Mouse (Mus musculus) T-helper 17 cell (primary cell): Measurements from ENCODE around the gene Fez2.

Source experiments
- in situ Hi-C, 2 experiments: fragments of 300-600 bp; cut with MboI, MseI; formaldehyde crosslinking; loops; 1 replicate in 1 of 2; 2 replicates in 1 of 2; pipeline ENCODE4 v1.15.1; 2025; ENCODE audit warnings: high pct_unique_total_duplicates in 2 of 2

The Fez2 gene

DNA sequence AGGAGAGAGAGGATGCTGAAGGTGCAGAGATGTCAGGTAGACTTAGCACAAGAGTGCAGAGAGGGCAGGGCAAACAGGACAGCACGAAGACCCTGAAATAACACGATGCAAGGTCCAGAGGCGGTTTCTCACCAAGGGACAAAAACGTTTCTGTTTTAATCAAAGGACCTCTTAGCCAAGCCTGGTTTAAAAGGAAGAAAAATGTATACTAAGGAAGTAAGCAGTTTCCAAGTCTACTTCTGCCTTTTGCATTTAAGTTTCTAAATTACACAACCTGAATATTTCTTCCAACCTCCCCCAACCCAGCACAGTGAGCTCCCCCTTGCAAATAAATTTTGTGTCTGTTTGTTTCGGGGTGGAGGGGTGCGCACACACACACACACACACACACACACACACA is 44.8 kb downstream of the Fez2 start:
- in situ Hi-C loops, result no loop called here

DNA sequence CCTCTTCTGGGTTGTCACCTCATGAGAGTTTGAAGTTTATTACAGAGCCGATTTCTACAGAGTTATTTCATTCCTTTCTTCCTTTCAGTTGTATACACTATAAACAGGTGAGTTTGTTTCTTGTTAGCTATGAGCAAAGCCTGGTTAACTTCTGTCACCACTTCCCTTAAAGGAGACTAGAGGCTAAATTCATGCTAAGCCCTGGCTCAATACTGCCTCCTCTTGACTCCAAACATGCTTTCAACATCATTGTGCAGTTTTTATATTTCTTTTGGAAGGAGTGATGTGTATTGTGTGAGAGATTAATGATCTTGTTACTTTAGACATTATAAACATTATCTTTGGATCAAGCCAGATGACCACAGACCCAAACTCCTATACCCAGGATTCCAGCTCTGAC is 47.5 kb downstream of the Fez2 start:
- in situ Hi-C loops, result no loop called here

DNA sequence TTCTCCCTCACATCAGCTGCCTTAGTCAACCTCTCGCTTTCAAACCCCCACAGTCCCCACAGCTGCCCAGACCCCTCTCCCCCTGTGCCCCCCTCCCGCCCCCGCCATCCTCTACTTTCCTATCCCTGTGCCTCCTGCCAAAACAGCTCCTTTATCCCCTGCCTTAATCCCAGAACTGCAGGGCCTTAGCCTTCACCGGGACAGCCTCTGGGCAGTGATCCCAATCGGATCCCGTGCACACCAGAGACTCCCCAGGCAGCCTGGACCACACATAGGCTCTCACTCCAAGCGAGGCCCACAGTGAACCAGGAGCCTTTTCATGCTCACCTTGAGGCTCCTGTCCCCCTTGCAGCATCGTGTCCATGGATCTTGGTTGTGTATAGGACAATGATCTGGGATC is 49.5 kb downstream of the Fez2 start:
- in situ Hi-C loops, result loop anchor here in 1 of 2 experiments (5.0 kb wide), 1 partner anchor 34 kb away; no protein-coding TSS in a partner anchor

DNA sequence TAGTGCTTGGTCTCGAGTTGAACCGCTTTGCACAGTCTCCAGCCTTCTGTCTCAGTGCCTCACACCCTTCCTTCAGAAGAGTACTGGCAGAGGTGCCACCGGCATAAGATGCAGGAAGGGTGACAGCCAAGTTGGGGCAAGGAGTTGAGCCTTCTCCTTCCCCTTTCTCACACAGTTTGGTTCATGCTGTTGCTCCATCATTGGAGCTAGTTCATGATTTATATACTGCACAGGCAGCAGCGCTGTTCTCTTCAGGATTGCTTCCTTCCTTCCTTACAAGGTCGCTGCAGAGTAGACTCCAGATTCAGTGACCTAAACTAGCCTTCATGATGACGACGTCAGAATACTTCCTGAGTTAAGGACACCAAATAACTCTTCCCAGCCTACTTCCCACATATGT is 51.9 kb downstream of the Fez2 start:
- in situ Hi-C loops, result loop anchor here in 1 of 2 experiments (5.0 kb wide), 1 partner anchor 36 kb away; no protein-coding TSS in a partner anchor

DNA sequence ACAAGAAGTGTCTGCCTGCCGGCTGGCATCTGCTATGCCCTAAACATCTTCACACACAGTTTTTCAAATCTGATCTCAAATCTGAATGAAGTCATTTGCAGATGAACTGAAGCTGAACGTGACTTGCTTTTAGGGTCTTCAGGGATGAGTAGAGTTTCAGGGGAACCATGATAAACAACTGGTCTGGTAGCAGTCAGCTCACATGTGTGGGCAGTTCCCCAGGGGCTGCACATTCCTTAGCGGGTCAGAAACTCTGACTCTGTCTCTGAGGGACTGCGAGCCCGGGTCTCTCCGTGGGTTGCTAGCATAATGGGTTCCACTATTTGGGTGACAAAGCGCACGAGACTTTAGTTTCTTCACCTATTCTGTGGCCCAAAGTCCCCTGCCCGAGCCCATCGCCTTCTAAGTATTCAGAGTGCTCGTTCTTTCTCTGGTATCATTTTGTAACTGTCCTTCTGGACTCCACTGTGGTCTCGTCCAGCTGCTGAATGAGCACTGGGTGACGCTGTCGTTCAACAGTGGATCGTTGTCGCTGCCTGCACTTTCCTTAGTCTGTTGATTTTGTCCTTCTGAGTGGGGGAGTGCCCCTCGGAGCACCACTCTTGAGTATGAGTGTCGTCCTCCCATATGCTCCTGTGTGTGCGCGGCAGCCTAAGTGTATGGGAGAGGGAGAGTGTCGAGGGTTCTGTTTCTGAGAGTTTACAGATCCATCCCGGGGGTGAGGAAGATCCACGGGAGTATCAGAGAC is 53.2 kb downstream of the Fez2 start:
- in situ Hi-C loops, result loop anchor here in 1 of 2 experiments (5.0 kb wide), 1 partner anchor 38 kb away; no protein-coding TSS in a partner anchor

DNA sequence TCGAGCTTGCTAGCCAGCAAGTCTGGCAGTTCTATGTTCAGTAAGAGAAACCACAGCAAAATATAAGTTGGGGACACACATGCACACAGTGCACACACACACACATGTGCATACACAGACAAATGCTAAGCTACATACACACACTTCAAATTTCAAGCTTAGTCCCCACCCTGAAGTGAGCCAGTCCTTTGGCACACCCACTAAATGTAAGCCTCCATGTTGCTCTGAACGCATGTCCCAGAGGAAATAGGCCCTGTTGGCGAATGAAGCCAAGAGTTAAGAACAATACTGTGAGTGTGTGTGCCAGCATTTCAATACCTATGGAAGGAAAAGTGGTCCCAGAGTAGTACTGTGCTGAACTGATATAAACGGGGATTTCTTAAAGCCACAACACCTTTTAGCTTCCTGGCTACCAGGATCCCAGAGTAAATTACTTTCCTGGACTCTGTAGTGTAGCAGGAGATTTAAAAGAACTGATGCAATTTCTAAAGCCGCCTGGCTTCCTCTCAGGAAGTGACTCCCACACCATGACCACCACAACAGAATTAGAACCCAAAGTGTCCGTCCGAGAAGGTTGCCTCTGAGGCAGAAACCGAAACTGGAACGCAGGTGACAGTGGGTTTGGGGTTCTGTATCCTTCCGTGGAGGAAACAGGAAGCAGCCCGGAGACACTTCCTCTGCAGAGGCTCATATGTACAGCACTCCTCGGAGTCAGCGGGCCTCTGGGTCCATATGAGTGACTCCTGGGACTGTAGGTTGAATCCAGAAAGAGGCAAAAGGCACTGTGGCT is 55.8 kb downstream of the Fez2 start:
- in situ Hi-C loops, result no loop called here

DNA sequence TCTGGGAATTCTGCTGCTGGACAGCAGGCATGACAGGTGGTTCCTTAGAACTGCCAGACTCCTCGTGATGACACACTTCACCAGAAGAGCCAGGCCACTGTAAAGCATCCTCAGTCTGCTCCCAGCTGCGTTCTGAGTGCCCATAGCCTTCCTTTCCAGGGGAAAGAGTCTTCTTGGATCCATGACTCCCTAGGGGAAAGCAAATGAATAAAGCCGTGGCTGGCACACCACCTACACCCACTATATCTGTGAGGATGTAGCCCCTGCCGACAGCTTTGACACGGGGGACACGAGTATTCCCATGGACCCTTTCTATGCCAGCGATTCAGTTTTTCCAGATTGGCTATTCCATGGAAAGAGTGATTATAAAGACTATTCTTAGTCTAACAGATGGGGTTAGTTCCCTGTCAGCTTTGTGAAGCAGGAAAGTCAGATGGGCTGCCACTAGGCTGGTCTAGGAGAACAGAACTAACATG is 59.7 kb downstream of the Fez2 start:
- in situ Hi-C loops, result no loop called here

DNA sequence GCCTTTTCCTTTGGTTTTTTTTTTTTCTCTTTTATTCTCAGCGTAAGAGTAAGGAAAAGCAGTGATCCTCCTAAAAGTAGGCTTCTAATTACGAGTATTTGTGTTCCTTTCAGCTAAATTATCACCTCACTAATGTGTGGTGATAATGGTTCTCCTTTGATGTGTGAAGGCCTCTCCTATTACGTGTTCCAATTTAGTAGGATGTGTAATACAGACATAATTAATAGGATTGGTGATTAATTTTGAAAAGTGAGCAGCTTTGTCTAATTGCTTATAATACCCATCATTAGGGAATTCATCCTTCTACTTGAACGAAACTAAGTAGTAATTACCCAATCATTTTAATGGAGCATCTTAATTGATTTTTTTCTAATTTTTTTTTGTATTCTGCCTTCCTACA is 60.2 kb downstream of the Fez2 start:
- in situ Hi-C loops, result no loop called here

DNA sequence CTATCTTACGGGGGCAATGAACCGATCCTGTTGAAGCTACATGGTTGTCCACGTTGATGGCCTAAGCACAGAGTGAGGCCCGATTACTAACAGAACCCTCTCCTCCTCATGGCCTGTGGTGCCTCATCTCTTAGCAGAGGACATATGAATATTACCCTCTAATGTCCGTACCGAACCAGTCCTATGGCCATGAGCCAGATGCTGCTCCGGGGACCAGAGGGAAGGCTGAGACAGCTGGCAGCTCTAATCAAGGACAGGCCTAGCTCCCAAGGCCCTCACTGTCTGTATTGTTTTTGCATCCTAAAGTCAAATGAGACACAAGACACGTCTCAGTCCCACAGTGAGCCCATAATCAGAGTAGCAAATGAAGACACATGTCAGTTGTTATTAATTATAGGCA is 62.3 kb downstream of the Fez2 start:
- in situ Hi-C loops, result no loop called here

DNA sequence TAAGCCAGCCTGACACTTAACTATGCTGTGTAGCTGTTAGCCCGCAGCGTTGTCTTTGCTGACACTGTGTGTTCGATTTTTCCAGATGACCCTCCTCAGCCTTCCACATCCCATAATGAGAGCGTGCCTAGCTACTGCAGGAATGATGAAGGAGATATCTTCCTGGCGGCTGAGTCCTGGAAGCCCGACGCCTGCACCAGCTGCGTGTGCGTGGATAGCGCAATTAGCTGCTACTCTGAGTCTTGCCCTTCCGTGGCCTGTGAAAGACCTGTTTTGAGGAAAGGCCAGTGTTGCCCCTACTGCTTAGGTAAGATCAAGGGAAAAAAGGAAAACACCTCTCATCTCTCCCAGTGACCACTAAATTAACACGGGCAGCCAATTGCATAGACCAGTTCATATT is 63.1 kb downstream of the Fez2 start:
- in situ Hi-C loops, result no loop called here

DNA sequence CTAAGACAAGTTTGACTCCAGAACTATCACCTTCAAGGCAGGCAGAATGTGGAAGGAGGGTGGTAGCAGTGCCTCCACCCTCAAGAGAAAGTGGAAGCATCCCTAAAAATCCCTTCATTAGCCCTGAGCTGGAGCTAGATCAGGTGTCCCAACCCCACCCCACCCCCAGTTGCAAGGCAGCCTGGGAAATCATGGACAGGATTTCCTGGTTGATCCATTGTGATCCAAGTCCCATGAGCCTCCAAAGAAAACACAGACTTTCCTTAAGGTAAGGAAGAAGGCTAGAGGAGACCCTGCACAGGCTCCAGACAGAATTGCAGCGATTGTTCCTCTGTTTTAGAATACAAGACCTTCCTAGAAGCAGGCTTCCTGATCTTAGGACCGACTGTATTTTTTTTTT is 63.5 kb downstream of the Fez2 start:
- in situ Hi-C loops, result no loop called here

DNA sequence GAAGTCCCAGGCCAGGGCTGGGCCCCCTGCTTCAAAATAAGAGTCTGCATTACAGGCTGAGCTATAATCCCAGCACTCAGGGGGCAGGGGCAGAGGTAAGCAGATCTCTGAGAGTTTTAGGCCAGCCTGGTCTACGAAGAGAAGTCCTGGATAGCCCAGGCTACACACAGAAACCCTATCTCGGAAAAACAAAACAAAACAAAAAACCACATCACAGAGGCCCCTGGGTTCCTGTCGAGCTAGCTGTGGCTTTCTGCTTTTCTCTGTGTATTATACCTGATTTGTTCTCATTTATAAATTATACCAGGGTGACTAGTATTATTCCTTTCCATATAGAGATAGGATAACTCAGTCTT is 65.5 kb downstream of the Fez2 start:
- in situ Hi-C loops, result no loop called here

DNA sequence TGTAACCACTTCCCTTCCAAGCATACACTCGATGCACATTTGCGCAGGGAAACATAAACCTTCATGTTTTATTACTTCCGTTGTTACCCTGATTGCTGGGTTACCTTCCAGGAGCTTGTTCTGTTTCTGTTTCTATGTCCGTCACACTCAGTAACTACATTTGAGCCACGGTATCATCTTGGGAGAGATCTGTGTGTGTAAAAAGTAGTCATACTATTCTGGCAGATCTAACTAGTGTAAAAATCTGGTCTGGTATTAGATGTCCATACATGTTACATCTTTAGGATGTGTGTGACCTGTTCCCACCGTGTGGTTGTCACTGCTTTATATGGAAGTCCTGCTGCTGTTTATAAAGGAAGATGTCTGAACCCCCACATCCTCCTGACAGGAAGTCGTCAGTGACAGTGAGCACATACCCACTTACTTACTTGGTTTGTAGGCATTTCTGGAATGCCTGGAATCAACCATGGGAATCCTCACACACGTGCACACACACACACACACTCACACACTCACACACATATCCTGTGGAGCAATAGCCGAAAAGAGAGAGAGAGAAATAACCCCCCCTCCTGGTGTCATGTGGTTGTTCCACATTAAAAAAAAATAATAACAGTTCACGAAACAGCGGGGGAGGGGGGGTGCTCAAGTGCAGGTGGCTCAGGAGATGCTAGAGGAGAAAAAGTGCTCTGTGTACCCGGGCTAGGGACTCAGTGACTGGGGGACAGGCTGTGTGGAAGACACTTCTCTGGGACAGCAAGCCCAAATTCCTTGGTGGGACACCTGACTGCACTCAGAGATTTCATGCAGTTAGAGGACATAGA is 66.1 kb downstream of the Fez2 start:
- in situ Hi-C loops, result no loop called here

DNA sequence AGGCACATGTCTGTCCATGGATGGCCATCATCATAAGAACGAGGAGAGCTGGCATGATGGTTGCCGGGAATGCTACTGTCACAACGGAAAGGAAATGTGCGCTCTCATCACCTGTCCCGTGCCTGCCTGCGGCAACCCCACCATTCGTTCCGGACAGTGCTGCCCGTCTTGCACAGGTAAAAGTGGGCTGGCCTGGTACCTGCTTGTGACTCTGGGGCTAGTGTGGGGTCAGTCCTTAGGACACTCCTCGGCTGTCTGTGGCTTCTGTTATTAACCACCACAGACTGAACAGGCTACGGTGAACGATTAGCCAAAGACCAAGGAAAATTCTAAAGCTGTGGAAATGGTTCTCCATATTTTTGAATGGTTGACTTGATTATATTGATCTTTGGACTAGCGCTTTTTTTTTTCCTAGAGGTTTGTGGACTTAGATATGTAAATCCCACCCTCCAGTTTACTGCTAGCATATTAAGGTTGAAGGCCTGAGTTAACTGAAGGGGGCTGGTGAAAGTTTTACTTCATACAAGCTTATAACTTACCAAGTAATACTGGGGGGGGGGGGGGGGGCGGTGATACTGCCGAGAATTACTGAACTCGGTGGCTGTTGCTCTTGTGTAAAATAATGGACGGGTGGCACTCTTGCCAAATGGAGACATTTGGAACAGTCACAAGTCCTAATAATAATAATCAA is 70.7 kb downstream of the Fez2 start:
- in situ Hi-C loops, result no loop called here

DNA sequence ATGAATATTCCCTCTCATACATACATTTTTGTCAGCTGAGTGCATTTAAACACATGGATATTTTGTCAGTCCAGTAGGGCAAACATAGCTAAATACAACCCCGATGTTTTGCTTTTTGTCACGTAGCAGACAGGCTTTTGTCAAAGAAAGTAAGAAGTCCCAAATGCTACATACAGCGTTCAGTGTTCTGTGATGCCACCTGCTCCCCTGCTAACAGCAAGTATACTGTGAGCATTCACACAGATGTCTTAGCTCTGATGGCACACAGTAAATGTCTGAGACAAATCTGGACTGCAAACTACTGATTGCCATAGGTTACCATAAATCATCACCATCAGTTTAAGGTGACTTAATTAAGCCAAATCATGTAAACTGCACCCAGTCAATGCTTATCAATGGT is 74.3 kb downstream of the Fez2 start:
- in situ Hi-C loops, result no loop called here

DNA sequence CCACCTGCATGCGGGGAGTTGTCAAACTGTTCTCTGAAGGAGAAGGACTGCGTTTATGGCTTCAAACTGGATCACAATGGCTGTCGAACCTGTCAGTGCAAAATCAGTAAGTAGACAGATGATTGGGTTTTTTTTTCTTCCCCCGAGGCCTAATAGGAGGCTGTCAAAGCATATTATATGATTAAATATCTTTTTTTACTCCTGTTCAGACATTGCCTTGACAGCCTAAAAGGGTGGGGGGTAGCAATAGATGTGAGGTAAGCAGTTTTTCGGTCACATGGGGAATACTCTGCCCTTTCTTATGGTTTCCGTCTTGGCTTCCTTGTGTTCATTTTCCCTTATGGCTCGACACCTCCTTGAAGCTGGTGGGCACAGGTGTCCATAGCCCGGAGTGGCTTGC is 82.7 kb downstream of the Fez2 start:
- in situ Hi-C loops, result no loop called here

DNA sequence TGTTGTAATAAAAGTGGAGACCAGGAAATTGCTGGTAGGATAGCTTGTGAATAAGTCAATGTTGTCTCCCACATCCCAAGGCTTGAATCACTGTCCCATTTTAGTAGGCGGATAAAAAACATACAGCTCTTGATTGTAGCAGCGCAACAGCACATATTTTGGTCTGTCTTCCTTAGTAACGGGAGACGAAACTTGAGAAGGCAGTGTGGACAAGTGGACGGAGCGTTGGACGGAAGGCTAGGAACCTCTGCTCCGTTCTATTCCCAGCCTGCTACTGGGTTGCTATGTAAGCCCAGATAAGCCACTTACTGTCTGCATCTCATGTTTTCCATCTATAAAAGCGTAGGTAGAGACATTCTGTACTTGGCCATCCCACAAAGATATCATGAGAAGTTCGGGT is 84.7 kb downstream of the Fez2 start:
- in situ Hi-C loops, result no loop called here

DNA sequence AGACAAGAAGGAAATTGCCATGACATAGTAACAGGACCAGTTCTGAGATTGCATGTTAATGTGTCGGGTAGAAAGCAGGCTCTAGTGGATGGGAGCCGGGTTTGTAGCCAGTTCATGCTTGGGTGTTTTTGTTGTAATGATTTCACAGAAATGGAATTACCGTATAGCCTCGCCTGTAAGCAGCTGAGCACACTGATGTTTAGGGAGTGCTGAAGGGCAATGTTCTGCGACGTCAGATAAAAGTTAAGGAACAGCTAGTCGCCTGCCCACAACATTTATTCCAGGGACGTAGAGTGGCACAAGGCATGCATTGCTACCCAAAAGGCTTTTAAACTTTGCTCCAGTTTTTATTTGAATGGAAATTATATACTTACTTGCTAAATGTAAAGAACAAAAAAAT is 86.5 kb downstream of the Fez2 start:
- in situ Hi-C loops, result no loop called here

DNA sequence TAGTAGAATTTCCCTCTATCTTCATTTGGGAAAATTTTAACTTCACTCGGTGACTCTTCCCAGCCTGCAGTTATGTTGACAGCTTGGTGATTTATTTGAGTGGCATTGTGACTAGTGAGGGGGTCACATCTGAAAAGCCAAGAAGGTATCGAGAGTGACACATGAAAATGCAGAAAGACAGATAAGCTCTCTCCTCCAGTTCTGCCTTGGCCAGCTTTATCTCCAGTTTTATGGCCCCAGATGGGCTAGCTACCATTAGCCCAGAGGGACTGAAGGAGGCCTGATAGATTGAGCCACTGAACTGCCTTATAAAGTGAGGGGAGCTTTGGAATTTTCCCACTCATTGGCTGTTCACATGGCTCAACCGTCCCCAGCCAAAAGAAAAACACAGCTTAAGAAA is 89.7 kb downstream of the Fez2 start:
- in situ Hi-C loops, result no loop called here

DNA sequence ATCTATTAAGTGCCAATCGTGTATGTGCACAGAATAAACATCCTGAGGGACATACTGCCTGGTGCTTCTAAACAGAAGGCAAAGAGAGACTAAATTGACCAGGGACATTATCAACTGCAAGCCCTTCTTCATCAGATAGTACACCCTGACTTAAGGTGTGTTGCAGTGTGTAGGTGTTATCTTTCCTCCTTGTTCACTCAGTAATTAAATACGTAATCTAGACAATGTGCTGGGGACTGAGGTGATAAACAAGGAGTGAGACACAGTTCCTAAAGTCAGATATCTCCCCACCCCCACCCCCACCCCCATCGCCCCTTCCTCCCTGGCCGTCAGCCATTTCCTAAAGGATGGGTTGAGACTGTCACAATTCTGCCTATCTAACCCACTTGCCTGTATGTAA is 90.8 kb downstream of the Fez2 start:
- in situ Hi-C loops, result no loop called here

DNA sequence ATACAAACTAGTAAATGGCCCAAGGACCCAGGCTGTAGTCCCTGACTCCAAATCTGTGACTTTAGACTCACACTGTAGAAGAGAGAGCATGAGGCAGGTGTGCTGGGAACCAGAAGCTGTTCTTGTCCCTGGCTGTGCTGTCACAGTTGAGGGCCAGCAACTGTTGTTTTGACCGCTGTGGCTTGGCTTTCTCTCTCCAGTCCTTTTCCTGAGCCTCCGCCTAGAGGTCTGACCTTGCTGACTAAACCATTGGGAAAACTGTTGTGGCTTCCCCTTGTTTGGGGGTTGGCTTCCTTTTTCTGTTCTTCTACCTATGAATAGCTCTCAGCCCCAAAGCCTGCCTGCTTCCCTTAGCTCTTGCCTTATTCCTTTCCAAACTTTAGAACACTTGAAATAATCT is 91.6 kb downstream of the Fez2 start:
- in situ Hi-C loops, result no loop called here
